7 mouse cellular contexts compared by ENCODE assay signal in the genomic region with DNA sequence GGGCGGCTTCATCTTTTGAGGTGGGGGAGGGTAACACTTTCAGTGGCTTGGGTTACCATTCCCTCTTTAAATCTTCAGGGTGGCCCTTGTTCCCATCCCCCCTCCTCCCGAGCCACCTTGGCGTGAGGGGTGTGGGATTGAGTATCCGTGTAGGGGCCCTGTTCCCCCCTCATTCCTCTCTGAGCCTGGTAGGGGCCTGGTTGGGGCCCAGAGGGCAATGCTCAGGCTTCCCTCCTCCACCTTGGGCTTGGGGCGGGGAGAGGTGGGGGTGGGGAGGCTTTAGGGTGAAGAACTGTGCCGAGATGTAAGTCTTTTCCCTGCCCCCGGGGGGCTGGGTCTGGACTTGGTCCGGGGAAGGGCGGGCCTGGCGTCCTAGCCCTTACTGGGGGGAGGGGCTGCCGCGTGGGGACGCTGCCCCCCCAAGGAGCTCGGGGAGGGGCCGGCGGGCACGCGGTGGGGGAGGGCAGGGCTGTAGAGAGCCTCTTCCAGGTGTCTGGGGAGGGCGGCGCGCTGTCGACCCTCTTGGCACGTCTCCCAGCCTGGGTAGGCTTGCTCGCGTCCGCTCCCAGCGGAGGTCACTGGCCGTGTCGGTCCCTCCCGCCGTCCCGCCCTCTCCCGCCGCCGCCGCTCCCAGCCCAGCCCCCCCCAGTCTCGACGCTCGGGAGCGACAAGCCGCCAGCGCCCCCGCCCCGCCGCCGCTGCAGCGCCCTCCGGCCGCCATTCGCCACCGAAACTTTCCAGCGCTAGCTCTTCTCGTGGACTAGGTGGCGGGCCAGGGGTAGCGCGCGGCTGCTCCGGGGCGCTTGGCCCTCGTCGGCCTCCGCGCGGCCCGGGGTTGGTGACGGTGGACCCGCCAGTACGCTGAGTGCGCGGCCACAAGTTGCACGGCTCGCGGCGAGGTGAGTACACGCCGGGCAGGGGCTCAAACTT. TPM values are rescaled to one million over a fixed set of nuclear protein-coding genes. Genes with fewer than 3 reads are reported as not detected.
DNase-seq lines count a peak whose midpoint lies in the region; ATAC-seq lines count a peak whose summit lies in the region.

TSS of gene Tbl1x (plus strand) at position 643 of the 930 bp plus-strand sequence.

- ATAC-seq in activated CD4-positive, CD25-positive, alpha-beta regulatory T cell, adult 4 months, result no peak
- peak; percentile 42 for ATAC-seq in common myeloid progenitor, adult 5-6 weeks (replicated peaks; ENCODE audit: low read depth, poor library complexity, severe bottlenecking)
- no peak for ATAC-seq in inflammation-experienced regulatory T-cells, adult 6 months

- 22% methylated on average over 46 of the region's 76 CpGs for WGBS in midbrain, embryonic 10.5 days

- peak within 1 kb of the TSS; percentile 96 for H3K27ac ChIP-seq in midbrain, embryonic 10.5 days (replicated peaks)

- peak; percentile 75 for DNase-seq in gastrocnemius, postnatal 14 days
- peak; percentile 60 to 61 for DNase-seq in left cerebral cortex, postnatal 36 days (ENCODE audit: low spot score in 2 of 2)
- peak; percentile 83 for DNase-seq in midbrain, embryonic 10.5 days (ENCODE audit: low spot score)
- DNase-seq in right cerebral cortex, postnatal 4 days, result peak; percentile 74

- H3K36me3 ChIP-seq in midbrain, embryonic 10.5 days, result no peaks in the 10 kb centered on the region

- peaks cover 23% of the 10 kb centered on the region for H3K4me1 ChIP-seq in midbrain, embryonic 10.5 days

- peaks cover 10% of the 10 kb centered on the region; the same call in 1 of the 2 replicates for H3K9me3 ChIP-seq in midbrain, embryonic 10.5 days (replicated peaks)

- H3K27me3 ChIP-seq in midbrain, embryonic 10.5 days (ENCODE audit: low read depth, poor library complexity, severe bottlenecking), result no peaks in the 10 kb centered on the region

- intact Hi-C loops in gastrocnemius, postnatal 14 days (cut with DNase I; ENCODE audit: low total_unique reads), result loop anchor here (10.0 kb wide), 1 partner anchor 124 kb away; no protein-coding TSS in a partner anchor
- intact Hi-C loops in left cerebral cortex, postnatal 36 days (cut with DNase I), result loop anchor here (1.0 kb wide), 2 partner anchors 77 to 128 kb away; no protein-coding TSS in a partner anchor

- peak within 1 kb of the TSS; percentile 71 for H3K4me3 ChIP-seq in midbrain, embryonic 10.5 days

RNA-seq across cellular contexts. Expression of gene Tbl1x, which starts in this region (rescaled TPM):
- 10 to 100 TPM; 28.8 to 31.4 TPM for polyA plus RNA-seq in activated CD4-positive, CD25-positive, alpha-beta regulatory T cell, adult 4 months (2017; shearing (Covaris generic))
- 41.4 and 55.8 TPM in 2 replicates for total RNA-seq in common myeloid progenitor, adult 5-6 weeks (2017)
- total RNA-seq in gastrocnemius, postnatal 14 days (2021), result 10 to 100 TPM; 14.0 to 16.1 TPM
- polyA plus RNA-seq in inflammation-experienced regulatory T-cells, adult 6 months (2017; shearing (Covaris generic)), result 10 to 100 TPM; 25.4 to 31.4 (median 27.7) TPM
- 10 to 100 TPM; 47.9 to 50.1 TPM for total RNA-seq in left cerebral cortex, postnatal 36 days (2021)
- 67.0 and 69.9 TPM in 2 replicates for polyA plus RNA-seq in midbrain, embryonic 10.5 days (2016; fragmentation: Nextera tagmentation; extraction: Ambion mirVana)
